Mouse (Mus musculus) kidney, adult 2 months (tissue): ENCODE results near the gene Blm.

Source experiments
- CTCF ChIP-seq: fragments of 200-500 bp; conservative IDR thresholded peaks from 2 replicates; pipeline ENCODE4 v1.5.1; 2011; ENCODE audit warnings: low read depth, mild to moderate bottlenecking, control low read depth, low read length, moderate library complexity, mixed read lengths; ENCODE audit not compliant: insufficient read depth, insufficient read length
- POLR2A ChIP-seq: fragments of 200-500 bp; IDR thresholded peaks from one replicate; pipeline ENCODE4 v1.6.1; 2011; ENCODE audit warnings: low read depth, low read length, control low read depth

GRCm38 (mm10) chr7:80583981-80584380 is 49.1 kb upstream of the Blm start:
- TF ChIP-seq POLR2A = no peak
- TF ChIP-seq CTCF = peak; percentile 84
